Mouse (Mus musculus) MEL (cell line): ENCODE measurements around the gene Rab7.
"Not testable (repeated sequence)": the region's sequence is repeated elsewhere in the genome, so short reads cannot be mapped to it uniquely, and the experiment has no call there.

Source experiments
- CTCF ChIP-seq, 3 experiments: IDR thresholded peaks in 2 of 3; conservative IDR thresholded peaks in 1 of 3; 2 replicates each; pipeline ENCODE4 v1.5.1; 2011 to 2012; ENCODE audit warnings: low read length in 3 of 3, low read depth in 2 of 3, mild to moderate bottlenecking in 2 of 3, improper control_type of control experiment in 1 of 3, inconsistent platforms in 1 of 3, mixed read lengths in 1 of 3, moderate library complexity in 1 of 3; ENCODE audit not compliant: control insufficient read depth in 1 of 3, insufficient read depth in 1 of 3, poor library complexity in 1 of 3, severe bottlenecking in 1 of 3
- GATA1 ChIP-seq: IDR thresholded peaks from 2 replicates; pipeline ENCODE4 v1.6.1; 2011; ENCODE audit warnings: low read depth, low read length, improper control_type of control experiment
- MAZ ChIP-seq: IDR thresholded peaks from 2 replicates; pipeline ENCODE4 v1.6.1; 2012; ENCODE audit warnings: low read depth, mild to moderate bottlenecking, inconsistent platforms, low read length, improper control_type of control experiment

- not testable (repeated sequence) for TF ChIP-seq GATA1; CTCF (IDR thresholded peaks at IDR 0.05 in 2 of 3, conservative IDR thresholded peaks at IDR 0.05 in 1 of 3; ENCODE audit: control insufficient read depth in 1 of 3, insufficient read depth in 1 of 3, low read depth in 2 of 3, low read length in 3 of 3, poor library complexity in 1 of 3, severe bottlenecking in 1 of 3); MAZ
Observed at GRCm38 (mm10) chr6:88004773-88005172, 40.3 kb downstream of the Rab7 start.
